Mouse (Mus musculus): ENCODE results near the gene S1pr2.

Gene S1pr2

GRCm38 (mm10) chr9:20966747-20967146 is 9.8 kb downstream of the S1pr2 start:
- no peak for DNase-seq (ENCODE audit: low spot score)

- DNase-seq (ENCODE audit: low spot score): no peak
Measured at GRCm38 (mm10) chr9:20966008-20966407, 10.6 kb downstream of the S1pr2 start.

GRCm38 (mm10) chr9:20965606-20966005 is 11.0 kb downstream of the S1pr2 start:
- peak; percentile 34 for DNase-seq (ENCODE audit: low spot score)

- DNase-seq (ENCODE audit: low spot score): no peak
Measured at GRCm38 (mm10) chr9:20961557-20961956, 15.0 kb downstream of the S1pr2 start.

- no peak for DNase-seq (ENCODE audit: low spot score)
Measured at GRCm38 (mm10) chr9:20959430-20959938, 17.1 kb downstream of the S1pr2 start, which contains the start of gene Dnmt1. TSS of gene Dnmt1 (minus strand) at chr9:20959888.

- DNase-seq (ENCODE audit: low spot score): no peak
Measured at GRCm38 (mm10) chr9:20956989-20957388, 19.6 kb downstream of the S1pr2 start.

GRCm38 (mm10) chr9:20952520-20953227 is 23.9 kb downstream of the S1pr2 start:
- peak; percentile 93 for DNase-seq (ENCODE audit: low spot score)

- DNase-seq (ENCODE audit: low spot score): peak; percentile 12
Measured at GRCm38 (mm10) chr9:20951966-20952519, 24.5 kb downstream of the S1pr2 start.

- peak; percentile 26 for DNase-seq (ENCODE audit: low spot score)
Measured at GRCm38 (mm10) chr9:20951441-20951840, 25.1 kb downstream of the S1pr2 start.

GRCm38 (mm10) chr9:20950419-20950818 is 26.2 kb downstream of the S1pr2 start:
- no peak for DNase-seq (ENCODE audit: low spot score)

GRCm38 (mm10) chr9:20946066-20946880 is 30.3 kb downstream of the S1pr2 start:
- DNase-seq (ENCODE audit: low spot score): peak; percentile 23

- no peak for DNase-seq (ENCODE audit: low spot score)
Measured at GRCm38 (mm10) chr9:20944697-20945370, 31.7 kb downstream of the S1pr2 start.

- DNase-seq (ENCODE audit: low spot score): no peak
Measured at GRCm38 (mm10) chr9:20943911-20944310, 32.7 kb downstream of the S1pr2 start.

- peak; percentile 9 for DNase-seq (ENCODE audit: low spot score)
Measured at GRCm38 (mm10) chr9:20943396-20943795, 33.2 kb downstream of the S1pr2 start.

GRCm38 (mm10) chr9:20923258-20923657 is 53.3 kb downstream of the S1pr2 start:
- no peak for DNase-seq (ENCODE audit: low spot score)

- no peak for DNase-seq (ENCODE audit: low spot score)
Measured at GRCm38 (mm10) chr9:20916160-20916559, 60.4 kb downstream of the S1pr2 start.
